Mouse (Mus musculus) urinary bladder, adult 2 months (tissue): Measurements from ENCODE around the gene Hsf5. TPM values are rescaled to one million over a fixed set of nuclear protein-coding genes. Genes with fewer than 3 reads are reported as not detected.
A peak's percentile ranks its signal among the peaks of the same experiment; 100 is the strongest.

Source experiments
- DNase-seq: peaks from one replicate; pipeline ENCODE4 v3.0.0; 2022; ENCODE audit warnings: low spot score
- polyA plus RNA-seq: library from polyadenylated mRNA; depleted of rRNA; stranded (reverse); fragments of >200 nt; gene quantifications from 2 replicates; pipeline ENCODE4 v1.2.3, GENCODE M21; 2012; rRNA removed

Gene Hsf5
- polyA plus RNA-seq: 0.10 TPM in 2 replicates

DNA sequence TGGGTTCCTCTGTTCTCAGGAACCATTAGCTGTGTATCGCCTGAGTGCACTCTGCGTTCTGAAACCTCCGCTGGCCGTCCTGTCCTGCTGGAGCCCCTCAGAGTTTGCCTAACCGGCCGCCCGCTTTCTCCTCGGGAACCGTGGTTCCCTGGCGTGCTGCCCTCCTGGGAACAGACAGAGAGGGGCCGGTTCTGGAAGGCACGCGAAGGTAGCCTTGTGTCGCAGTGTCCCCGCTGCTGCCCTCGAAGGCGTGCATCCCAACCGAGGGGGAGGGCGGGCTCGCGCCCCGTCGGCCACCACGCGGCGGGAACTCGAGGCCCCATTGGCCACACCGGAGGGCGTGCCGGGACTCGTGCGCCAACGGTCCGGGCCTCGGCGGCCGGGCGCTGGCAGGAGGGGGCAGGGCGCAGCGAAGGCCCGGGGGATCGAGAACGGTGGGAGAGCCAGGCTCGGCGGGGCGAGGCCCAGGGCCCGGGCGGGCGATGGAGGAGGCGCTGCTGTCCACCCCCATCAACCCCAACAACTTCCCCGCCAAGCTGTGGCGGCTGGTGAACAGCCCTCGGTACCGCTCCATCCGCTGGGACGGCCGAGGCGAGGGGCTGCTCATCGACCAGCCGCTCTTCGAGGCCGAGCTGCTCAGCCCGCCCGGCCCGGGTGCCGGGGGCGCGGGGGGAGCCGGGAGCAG, at the start of gene Hsf5:
Hsf5 (plus strand) TSS at position 375 of the 685 bp plus-strand sequence.
- DNase-seq: no peak

DNA sequence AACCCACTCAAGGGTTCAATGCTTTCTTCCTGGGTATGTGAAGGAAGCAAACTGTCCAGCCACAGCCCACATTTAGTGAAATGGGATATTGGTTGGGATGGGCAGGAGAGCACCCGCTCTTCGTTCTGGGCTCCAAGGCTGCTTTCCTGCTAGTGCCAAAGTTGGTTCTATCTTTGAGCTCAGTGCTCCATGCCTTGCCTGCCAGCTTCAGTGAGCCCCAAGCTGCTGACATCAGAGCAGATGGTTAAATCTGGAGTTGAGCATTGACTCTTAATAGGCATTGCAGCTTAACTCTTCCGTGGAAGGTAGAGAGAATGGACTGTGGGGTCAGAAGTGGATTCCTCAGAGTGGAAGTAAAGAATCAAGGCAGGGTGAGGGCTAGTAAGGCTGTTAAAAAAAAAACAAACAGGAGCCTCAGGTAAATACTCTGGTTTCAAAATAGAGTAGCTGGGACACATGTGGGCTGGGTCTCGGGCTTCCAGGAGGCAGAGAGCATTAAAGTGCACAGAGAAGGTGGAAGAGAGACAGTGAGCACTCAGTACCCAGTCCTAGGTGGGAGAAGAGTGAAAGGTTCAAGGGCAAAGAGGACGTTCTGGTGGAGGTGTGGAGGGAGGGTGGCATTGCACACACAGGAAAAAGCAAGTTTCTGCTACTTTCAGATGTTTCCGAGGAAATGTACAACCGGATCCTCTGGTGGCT, 48.6 kb upstream of the Hsf5 start, which contains the start of gene Sept4:
Sept4 (plus strand) TSS at position 649 of the 699 bp plus-strand sequence.
- no peak for DNase-seq

DNA sequence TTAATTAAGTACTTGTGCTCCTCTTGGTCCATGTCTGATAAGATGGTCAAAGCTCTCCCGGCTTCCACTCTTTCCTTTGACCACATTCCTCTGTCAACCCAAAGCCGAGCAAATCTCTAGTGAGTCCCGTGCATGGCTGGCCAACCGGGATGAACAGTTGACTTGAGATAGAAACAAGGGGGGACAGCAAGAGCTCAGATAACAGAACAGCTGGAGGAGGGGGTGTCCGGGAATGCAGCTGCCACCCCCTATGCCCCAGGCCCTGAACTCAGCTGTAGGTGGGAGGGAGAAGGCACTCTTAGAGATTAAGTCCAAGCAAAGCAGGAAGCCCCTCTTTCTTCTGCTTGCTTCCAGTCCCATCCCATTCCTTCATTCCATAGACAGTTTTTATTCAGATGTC, 46.2 kb upstream of the Hsf5 start:
- DNase-seq: no peak

DNA sequence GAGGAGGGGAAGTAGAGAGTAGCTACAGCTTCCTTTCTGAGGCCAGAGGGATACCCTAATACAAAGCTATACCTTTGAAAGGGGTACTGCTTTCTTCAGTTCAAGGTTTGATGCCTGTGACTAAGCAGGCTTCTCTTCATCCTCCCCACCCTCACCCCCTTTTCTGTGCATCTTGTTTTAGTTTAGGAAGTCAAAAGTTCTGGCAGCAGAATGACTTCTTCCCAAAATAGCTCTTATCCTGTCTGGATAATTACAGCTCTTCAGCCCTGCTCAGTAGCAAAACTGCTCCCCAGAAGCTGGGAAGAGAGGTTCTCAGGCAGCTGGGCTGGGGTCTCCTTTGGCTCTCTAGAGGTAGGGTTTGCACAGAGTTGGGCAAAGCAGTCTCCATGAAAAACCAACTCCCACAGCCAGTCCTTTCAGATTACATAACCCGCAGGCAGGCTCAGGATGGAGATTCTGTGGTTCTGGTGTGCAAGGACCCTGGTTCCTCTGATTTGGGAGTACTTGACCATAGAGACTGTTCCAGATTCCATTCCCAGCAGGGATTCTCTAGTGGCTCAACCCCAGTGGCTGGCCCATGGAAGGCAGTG, 45.5 kb upstream of the Hsf5 start:
- DNase-seq: no peak

DNA sequence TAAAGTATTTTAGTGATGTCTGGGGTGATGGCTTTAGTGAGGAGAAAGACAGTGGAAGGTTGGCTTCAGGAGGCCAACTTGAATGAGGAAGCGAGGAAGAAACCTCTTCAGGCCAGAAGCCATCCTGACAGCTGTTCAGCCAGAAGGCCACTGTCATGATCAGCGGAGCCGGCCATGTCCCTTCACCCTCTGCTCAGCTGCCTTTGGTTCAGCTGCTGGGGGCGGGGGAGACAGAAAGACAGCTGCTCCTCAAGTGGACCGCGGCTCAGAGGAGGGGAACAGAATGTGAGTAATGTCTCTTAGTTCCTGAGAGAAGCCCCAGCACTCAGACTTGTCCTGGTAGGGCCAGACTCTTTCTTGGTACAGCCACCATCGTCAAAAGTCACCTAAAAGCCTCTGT, 43.2 kb upstream of the Hsf5 start:
- DNase-seq: no peak

DNA sequence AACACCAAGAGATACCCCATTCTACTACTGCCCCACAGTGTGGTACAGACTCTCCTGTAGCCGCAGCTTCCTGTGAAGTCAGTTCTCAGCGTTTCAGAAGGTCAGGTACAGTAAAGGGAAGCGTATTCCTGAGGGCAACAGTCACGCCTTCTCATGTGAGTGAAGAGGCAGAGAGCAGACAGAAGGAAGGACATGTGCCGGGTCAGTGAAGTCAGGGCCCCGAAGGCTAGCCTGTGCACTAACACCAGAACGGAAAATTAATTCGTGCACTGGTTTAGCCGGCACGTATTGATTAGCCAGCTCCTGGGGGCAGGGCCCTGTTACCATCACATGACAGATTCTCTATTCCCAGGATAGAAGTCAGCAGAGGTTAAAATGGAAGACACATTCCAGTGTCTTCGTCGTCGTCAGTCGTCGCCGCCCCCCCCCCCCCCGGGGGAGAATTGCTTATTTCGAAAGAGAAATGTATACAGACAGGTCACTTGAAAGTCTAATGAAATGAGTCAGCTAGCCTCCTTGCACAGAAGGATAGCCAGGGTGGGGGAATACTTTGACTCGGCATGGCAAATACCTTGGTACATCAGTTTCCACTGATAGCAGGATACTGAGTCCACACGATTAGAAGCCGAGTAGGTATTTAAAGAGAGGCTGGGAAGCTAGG, 42.3 kb upstream of the Hsf5 start:
- DNase-seq: no peak

DNA sequence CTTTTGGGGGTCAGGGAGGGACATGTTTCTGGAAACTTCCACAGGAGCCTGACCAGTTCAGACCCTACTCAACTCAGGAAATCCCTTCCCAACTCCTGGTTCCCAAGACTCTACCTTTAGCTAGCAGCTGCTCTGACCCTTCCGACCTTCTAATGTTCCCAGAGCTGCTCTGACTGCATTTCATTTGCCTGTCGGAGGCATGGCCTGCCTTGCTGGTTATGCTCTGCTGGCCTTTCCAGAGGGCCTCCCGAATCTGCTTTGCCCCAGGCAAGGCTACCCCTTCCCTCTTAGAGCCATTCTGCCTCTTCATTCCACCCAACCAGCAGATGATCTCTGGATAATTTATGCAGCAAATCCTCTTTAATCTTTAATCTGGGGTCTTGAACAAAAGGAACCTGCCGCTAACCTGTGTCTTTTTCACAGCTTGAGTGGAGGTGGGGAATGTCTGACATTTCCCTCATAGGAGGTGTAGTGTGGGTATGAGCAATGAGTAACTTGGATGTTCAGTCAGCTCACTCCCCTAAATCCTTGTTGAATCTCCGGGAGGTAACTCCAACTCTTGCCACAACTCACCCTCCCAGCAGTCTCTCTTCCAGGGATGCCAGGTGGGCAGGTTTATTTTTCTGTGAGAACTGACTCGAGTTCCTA, 39.2 kb upstream of the Hsf5 start:
- no peak for DNase-seq

DNA sequence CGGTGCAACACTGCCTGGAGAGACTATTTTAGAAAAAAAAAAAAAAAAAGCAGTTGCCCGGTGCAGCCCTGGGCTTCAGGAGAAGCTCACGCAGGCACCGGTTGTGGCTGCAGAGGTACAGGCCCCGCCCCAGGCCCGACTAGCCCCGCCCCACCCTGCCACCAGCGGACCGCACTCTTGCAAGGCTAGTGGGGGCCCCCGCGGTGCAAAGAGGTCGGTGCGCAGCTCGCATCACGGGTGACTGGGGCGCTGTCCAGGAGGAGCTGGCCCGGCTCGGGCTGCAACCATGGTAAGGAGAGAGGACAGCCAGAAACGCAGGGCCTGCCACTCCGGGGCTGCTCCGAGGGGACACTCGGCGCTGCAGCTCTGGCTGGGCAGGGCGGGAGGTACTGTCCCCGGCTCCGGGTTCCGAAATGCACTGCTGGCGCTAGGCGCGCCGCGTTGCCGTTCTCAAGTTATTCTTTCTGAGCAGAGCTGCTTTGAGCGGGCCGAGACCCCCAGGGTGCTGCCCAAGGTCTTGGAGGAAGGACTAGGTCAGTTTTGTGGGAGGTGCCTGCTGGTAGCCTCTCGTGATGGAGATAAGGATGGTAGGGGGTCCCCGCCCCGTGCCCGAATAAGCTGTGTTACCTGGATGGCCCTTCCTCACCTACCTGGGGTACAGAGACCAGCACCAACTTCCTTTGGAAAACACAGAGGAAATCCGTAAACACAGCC, 38.6 kb upstream of the Hsf5 start:
- peak; percentile 57 for DNase-seq

DNA sequence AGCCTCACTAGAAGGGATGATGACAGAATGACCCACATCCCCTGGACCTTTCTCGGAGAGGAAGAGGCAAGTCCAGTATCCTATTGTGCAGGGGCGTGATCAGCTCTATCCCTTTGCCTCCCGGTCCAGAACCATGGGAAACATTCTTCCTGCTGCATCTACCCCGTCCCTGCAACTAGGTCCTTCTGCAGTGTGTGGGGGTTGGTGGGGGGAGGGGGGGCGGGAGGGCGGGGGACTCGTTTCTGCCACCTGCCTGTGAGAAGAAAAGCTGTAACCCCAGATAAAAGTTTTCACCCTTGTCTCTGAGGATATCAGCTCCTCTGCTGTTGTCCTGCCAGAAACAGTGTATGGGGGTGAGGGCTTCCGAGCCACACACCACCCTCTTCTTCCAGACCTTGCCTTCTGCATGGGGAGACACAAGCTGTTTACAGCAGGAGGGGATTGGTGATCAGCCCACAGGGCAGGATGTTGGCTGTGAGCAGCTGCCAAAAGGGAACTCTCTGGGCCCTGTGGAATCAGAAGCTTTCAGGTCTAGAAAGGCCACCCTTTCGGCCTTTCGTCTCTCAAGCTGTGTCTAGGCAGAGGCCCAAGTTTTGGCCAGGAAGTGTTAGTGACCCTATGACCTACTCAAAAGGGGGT, 37.9 kb upstream of the Hsf5 start:
- DNase-seq: no peak

DNA sequence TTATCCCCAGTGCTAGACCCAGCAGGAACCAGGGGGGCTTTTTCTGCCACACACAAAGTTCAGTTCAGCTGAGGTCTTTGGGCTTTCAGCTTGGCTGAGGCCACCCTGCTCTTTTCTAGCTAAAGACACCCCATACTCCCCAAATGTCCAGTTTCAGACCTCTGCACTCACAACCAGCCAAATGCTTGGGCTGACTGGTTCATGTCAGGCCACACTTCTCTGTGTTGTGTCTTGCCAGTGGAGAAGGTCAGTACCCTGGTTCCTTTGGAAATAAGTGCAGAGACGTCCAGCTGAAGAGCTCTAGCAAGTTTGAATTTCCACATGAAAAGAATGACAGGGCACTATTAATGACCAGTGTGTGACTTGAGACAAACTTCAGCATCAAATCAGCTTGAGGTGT, 37.3 kb upstream of the Hsf5 start:
- DNase-seq: no peak

DNA sequence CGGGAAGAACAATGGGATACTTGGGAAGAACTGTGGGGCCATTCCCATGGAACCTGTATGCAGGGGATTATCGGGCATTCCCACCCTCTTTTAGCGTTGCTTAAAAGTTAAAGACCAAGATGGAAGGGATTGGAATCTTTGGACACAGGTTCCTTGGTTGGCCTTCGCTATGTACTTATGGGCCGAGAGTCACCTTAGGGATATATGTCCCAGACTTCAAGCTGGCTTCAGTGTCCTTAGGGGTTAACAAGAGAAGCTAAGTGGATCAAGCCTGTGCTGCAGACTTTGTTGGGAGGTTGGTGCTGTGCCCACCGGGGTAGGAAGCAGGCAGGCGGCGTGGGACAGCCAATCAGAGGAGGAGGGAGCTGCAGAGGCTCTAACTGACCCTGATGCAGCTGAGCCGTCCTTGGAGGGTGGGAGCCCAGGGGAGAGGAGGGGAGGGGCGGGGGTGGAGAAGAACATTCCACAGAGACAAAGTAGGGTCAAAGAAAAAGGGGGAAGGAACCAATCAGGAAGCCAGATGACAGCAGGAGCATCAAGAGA, 36.4 kb upstream of the Hsf5 start:
- DNase-seq: no peak

DNA sequence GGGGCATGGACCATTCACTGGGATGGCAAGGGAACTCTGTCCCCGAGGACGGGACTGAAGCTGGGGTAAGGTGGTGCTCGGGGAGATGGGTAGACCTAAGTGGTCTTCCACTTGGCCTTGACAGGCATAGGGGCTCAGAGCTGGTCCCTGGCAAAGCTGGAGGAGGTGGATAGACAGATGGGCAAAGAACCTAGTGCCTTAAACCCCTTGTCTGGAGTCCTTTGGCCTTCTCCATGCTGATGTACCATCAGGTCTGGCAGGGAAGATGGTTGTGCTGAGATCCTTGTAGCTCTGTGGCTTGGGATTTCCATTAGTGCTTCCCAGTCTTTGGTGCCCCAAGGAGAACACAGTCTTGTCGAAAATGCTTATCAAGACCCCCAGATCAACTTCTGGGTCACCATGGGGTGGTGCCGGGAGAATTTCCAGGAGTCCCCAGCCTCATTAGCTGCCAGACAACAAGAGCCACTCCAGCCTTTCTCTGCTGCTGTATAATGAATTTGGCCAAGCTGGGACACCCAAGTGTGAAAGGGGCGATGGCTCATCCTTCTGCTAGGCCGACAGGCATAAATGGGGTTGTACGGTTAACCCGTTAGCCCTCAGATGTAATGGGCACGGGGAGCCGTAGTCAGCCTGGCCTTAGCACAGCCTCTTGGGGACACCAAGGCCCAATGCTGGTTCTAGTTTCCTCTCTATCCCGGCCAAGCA, 35.7 kb upstream of the Hsf5 start:
- DNase-seq: no peak

DNA sequence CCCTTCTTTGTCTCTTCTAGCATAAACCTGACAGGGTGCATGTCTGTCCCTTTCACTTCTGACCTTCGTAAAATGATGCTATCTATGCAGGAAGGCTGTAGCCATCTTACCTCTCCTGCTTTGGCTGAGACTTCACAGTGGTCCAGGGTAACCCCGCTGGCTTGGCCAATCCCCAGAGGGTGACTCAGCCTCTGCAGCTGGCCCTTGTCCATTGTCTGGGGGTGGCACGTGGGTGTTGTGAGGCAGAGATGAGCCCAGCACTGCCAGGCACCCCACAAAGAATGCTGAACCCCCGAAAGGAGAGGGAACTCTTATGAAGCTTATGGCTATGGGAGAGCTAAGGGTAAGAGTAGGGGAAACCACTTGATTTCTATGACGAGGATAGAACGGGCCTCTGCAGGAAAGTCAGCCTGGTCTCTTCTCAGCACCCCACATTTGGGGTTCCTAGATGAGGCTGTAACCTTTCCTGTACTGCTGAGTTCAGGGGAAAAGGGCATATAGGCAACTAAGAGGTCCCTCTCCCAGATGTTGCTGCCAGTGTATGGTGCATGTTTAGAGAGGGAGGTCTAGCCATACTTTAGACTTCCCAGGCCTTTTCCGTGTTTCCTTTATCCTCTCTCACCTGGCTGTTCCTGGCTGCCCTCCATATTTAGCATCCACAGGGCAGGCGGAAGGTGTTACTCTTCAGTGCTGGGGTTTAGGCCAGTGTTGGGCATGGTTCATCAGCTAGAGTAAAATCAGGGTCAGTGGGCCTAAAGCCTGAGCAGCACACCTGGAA, 34.8 kb upstream of the Hsf5 start:
- no peak for DNase-seq

DNA sequence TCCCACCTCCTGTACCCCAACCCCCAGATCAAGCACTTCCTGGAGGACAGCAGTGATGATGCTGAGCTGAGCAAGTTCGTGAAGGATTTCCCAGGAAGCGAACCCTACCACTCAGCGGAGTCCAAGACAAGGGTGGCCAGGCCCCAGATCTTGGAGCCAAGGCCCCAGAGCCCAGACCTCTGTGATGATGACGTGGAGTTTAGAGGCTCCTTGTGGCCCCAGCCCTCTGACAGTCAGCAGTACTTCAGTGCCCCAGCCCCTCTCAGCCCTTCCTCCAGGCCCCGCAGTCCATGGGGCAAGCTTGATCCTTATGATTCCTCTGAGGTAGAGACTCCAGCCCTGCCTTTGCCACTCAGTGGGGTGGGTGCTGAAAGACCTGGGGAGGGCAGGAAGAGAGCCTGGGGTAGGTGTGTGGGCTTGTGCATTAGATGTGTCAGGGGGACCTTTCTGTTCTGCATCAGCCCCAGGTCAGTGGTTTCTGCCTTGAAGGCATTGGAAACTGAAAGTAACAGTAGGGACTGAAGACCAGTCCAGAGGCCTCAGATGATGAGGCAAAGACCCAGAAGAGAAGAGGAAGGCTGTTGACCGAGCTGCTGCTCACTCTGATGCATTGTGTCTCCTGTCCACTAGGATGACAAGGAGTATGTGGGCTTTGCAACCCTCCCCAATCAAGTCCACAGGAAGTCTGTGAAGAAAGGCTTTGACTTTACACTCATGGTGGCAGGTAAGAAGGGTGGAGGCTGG, 33.5 kb upstream of the Hsf5 start:
- DNase-seq: no peak

DNA sequence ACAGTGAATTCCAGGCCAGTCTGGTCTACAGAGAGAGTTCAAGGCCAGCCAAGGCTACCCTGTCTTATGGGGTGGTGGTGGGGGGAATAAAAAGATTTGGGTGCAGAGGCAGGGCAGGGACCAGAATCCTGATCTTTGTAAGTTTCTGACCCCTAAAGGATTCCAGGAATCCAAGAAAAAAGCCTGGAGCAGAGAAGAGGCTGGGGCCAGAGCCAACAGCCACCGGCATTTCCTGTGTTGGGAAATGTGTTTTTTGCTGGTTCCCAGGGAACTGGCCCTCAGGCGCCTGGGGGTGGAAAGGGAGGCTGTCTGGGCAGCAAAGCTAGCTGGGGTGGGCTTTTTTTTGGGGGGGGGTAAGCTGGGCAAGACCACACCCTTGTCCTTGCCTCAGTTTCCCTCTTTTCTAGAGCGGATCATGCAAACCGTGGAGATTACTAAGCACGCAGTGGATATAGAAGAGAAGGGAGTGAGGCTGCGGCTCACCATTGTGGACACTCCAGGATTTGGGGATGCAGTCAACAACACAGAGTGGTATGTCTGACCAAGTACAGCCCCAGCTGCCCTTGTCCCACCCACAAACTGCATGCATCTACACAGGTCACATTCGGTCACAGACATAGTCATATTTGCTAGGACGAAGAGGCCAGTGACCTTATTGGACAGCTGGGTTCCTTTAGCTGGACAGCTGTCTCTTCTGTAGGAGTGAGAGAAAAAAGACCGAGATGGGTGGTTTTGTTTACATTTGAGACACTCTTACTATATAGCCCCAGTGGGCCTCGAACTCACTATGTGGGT, 32.1 kb upstream of the Hsf5 start:
- DNase-seq: no peak

DNA sequence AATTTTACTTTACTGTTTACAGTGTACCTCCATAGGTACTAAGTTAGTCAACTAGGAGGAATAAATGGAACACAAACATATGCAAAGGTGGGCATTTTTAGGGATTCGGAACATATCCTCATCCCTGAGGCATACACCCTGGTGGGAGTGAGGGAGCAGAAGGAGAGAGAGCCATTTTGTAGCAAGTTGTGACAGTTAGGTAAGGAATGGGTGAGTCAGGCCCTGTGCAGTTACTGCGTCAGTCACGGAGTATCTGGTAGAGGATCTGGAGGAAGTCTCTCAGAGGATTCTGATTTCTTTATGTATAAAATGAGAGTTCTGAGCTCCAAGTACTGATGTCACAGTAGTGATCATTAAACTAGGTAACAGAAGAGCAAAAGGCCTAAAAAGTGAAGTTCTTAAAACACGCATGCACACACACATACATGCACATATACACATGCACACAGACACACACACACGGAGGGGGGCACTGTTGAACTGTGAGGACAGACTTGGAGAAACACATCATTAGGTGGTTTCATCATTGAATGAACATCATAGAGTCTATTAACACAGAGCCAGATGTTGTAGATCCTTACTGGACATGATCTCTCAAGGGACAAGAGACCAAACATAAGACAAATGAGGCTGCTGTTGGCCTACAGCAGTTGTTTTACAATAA, 29.6 kb upstream of the Hsf5 start:
- DNase-seq: no peak

DNA sequence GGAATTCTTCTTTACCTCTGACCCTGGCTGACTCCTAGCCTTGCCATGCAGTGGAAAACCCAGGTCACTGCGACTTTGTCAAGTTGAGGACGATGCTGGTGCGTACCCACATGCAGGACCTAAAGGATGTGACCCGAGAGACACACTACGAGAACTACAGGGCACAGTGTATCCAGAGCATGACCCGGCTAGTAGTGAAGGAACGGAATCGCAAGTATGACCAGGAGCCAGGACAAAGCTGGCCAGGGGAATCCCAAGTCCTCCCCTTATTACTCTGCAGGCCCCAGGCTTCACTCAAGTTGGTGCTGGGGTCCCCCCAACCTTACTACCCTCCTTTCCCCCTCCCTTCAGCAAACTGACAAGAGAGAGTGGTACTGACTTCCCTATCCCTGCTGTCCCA, 27.4 kb upstream of the Hsf5 start:
- DNase-seq: no peak
